ENCODE assay signal across 26 mouse cellular contexts in the genomic region with DNA sequence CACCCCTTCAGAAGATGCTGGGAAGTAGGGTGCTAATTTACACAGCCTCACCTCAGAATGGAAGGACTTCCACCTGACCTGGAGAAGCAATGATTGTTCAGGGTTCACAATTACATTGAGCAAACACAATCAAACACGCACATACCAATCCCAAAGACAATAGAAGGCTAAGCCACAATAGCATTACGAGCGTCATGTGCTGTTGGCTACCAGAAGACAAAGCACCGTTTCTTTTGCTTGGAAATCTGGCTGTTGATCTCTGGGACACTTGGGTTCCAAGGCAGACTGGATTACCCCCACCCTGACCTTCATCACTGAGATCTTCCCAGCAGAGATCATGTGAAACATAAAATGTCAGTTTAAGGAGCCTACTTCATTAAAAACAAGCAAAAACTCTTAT. TPM values are rescaled to one million over a fixed set of nuclear protein-coding genes. Genes with fewer than 3 reads are reported as not detected.
A peak's percentile ranks its signal among the peaks of the same experiment; 100 is the strongest.
DNase-seq lines count a peak whose midpoint lies in the region; TF ChIP-seq lines count a peak whose summit lies in the region.
"Had no signal": no experiment of that assay in that cellular context is flagged by ENCODE, and none has a peak within 500 bp of the region (broad histone marks: within the 10 kb centered on the region; RNA-seq: fewer than 3 reads in every experiment).

No protein-coding gene starts in this region.

- peak overlapping the region; percentile 66 for H3K27ac ChIP-seq in layer of hippocampus, adult 2 months
- H3K27ac ChIP-seq: embryonic facial prominence, embryonic 10.5 days; embryonic facial prominence, embryonic 13.5 days; forebrain, embryonic 12.5 days; forebrain, embryonic 15.5 days; gastrocnemius, adult 2 months; heart, embryonic 13.5 days; hindbrain, embryonic 14.5 days; hindbrain, postnatal 0 days had no signal

- no peak for TF ChIP-seq CTCF in layer of hippocampus, adult 2 months (conservative IDR thresholded peaks at IDR 0.05)

- no peak overlapping the region for H3K4me3 ChIP-seq in layer of hippocampus, adult 2 months
- H3K4me3 ChIP-seq: embryonic facial prominence, embryonic 10.5 days; embryonic facial prominence, embryonic 13.5 days; erythroblast, embryonic 14.5 days; forebrain, embryonic 12.5 days; forebrain, embryonic 15.5 days; gastrocnemius, adult 2 months; heart, embryonic 13.5 days had no signal

- no peak for DNase-seq in layer of hippocampus, adult 2 months (ENCODE audit: low spot score in 2 of 2)
- no peak for DNase-seq in layer of hippocampus, adult 8-10 months (ENCODE audit: low spot score in 2 of 2)
- peak; percentile 37 for DNase-seq in retina, embryonic 14.5 days (ENCODE audit: low spot score)
- DNase-seq in retina, postnatal 1 day, result no peak
- peak; percentile 76 for DNase-seq in brain, adult 2 months (ENCODE audit: low read depth, low spot score)
- DNase-seq in left cerebral cortex, adult 9 months (ENCODE audit: low spot score in 2 of 2), result no peak
- DNase-seq: adrenal gland, postnatal 14 days; cerebellum, adult 11-12 months; cerebellum, adult 8-10 months; cerebellum, postnatal 10 days; cerebellum, postnatal 36 days; embryo, embryonic 11 days; gastrocnemius, adult 2 months; gastrocnemius, postnatal 14 days; heart, adult 18-20 months; heart, postnatal 14 days; heart, postnatal 4 days had no signal

RNA-seq across cellular contexts. Expression of gene Cobl, which starts 21.1 kb away (rescaled TPM):
- total RNA-seq in layer of hippocampus, adult 2 months (2021), result 10 to 100 TPM; 15.1 to 19.0 TPM
- 10 to 100 TPM; 21.1 to 35.3 (median 28.9) TPM for total RNA-seq in layer of hippocampus, adult 8-10 months (2022)
- total RNA-seq: MEL had no signal

Comparison
In these comparisons a context has a peak if more than half of its experiments do, and no peak if none do; other contexts are left out.
1. DNase-seq: peak in retina, embryonic 14.5 days (single experiment) and brain, adult 2 months (single experiment); none in layer of hippocampus, adult 2 months (0 of 2), layer of hippocampus, adult 8-10 months (0 of 2), retina, postnatal 1 day (single experiment) and left cerebral cortex, adult 9 months (0 of 2).